Mouse (Mus musculus) bone marrow, adult 2 months (tissue): Measurements from ENCODE around the gene 2900026A02Rik. TPM values are rescaled to one million over a fixed set of nuclear protein-coding genes. Genes with fewer than 3 reads are reported as not detected.

Experiments used
- H3K27ac ChIP-seq: fragments of 200-500 bp; 2 replicates; pipeline ENCODE4 v1.5.1; 2012; ENCODE audit warnings: low read depth, mild to moderate bottlenecking, control low read depth, inconsistent platforms, low read length; ENCODE audit not compliant: control insufficient read depth, poor library complexity, insufficient read depth
- H3K4me1 ChIP-seq: fragments of 200-500 bp; 2 replicates; pipeline ENCODE4 v1.6.1; 2011; ENCODE audit warnings: low read length; ENCODE audit not compliant: control insufficient read depth, insufficient read depth
- H3K4me3 ChIP-seq: fragments of 200-500 bp; replicated peaks from 2 replicates; pipeline ENCODE3; 2011; ENCODE audit warnings: mild to moderate bottlenecking, low read depth, low read length, control low read depth; ENCODE audit not compliant: control insufficient read depth
- CTCF ChIP-seq: fragments of 200-500 bp; IDR thresholded peaks from 2 replicates; pipeline ENCODE4 v1.5.1; 2011; ENCODE audit warnings: low read length, control low read depth; ENCODE audit not compliant: control insufficient read depth, insufficient read depth
- POLR2A ChIP-seq: fragments of 200-500 bp; IDR thresholded peaks from 2 replicates; pipeline ENCODE4 v1.6.1; 2011; ENCODE audit warnings: low read depth, mild to moderate bottlenecking, control low read depth, low read length, borderline replicate concordance; ENCODE audit not compliant: control insufficient read depth
- WGBS: fragments of 180-500 bp; shearing (Covaris S2); methylation state at CpG from one replicate; pipeline ENCODE4 v1.1.7; 2018; 5-methylcytosine and 5-hydroxymethylcytosine counted together
- polyA plus RNA-seq: library from polyadenylated mRNA; stranded (reverse); fragments of >200 nt; gene quantifications from 2 replicates; pipeline ENCODE4 v1.2.4, GENCODE M21; 2011; ENCODE audit warnings: low replicate concordance; ENCODE audit not compliant: missing spikeins, insufficient read depth, insufficient read length

Gene 2900026A02Rik
- polyA plus RNA-seq, 1 experiment = 4.1 TPM

DNA sequence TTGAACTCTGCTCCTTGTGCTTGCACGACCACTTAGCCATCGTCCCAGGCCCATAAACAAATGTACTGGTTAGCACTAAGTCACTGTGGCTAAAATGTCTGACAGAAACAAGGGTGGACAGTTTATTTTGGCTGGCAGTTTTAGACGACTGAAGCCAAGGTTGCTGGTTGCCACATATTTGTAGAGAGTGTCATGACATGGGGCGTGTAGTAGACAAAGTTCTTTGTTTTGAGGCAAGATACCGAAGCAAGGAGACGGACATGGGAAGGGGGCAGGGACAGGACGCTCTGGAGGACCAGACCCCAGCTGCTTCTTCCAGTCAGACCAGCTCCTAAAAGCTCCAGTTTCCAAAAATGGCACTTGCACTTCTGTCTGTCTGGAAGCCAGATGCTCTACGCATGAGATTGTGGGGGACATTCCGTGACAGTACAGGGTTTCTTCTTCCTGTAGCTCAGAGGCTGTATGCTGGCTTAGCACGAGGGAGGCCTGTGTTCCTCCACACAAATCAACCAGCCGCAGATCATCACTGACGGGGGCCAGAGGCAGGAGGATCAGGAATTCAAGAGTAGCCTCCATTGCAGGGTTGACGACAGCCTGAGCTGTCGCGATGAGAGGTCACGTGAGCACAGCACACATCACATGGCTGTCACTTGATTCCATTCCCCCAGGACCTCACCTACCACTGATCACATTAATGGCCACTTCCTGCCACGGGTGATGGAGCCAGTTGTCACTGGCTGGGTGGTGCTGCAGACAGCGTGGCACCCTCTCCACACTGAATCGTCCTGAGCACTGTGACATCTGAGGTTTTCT lies 138.5 kb downstream of the 2900026A02Rik start:
- no peak for TF ChIP-seq POLR2A
- TF ChIP-seq CTCF = no peak
- Histone ChIP-seq H3K27ac (no peak overlapping the region), H3K4me3 (no peak overlapping the region), H3K4me1 (no peaks in the 10 kb centered on the region)
- WGBS = 59% methylated on average over 19 of the region's 19 CpGs

DNA sequence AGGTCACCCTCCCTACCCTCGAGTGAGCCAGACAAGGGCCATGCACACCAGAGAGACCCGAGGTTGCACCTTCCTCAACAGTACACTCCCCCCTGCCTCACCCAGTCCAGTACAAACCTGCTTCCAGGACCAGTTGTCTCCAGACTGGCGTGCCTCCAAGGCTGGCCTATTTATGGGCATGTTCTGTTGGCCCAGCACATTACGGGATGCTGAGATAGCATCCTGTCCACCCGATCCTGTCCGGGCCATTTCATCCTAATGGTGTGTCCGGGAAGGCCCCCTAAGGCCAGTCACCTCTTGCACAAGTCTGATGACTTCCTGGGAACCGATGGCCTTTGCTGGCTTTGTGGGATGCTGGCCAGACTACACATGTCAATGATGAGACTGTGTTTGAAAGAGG lies 139.6 kb downstream of the 2900026A02Rik start, which contains the start of gene Crybb3:
Gene Crybb3 (minus strand): TSS at position 146 of the 400 bp plus-strand sequence.
- no peak for TF ChIP-seq POLR2A
- TF ChIP-seq CTCF = no peak
- no peak within 1 kb of the TSS for H3K4me3 ChIP-seq

DNA sequence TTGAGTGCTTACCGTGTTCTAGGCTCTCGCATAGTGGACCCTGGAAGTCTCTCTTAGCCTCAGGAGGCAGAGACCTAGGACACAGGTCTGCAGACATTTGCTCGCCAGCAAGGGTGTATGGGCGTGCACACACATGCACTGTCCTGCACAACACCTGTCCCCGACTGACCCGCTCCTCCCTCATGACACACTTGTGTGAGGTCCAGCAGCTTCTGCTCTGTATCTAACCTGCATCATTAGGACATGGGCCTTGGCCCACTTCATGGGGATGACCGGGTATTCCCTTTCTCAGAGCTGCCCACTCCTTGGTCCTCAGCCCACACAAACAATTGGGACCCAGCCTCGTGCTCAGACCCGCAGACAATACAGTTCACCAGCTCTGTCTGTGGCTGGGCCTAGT lies 140.0 kb downstream of the 2900026A02Rik start:
- Histone ChIP-seq H3K4me1 (no peaks in the 10 kb centered on the region), H3K27ac (no peak overlapping the region)
- 84% methylated on average over 9 of the region's 9 CpGs for WGBS

More for the DNA sequence above, 139.6 kb downstream of the 2900026A02Rik start, which contains the start of gene Crybb3:
- Histone ChIP-seq H3K4me1 (no peaks in the 10 kb centered on the region), H3K27ac (no peak within 1 kb of the TSS)
- 68% methylated on average over 8 of the region's 8 CpGs for WGBS

DNA sequence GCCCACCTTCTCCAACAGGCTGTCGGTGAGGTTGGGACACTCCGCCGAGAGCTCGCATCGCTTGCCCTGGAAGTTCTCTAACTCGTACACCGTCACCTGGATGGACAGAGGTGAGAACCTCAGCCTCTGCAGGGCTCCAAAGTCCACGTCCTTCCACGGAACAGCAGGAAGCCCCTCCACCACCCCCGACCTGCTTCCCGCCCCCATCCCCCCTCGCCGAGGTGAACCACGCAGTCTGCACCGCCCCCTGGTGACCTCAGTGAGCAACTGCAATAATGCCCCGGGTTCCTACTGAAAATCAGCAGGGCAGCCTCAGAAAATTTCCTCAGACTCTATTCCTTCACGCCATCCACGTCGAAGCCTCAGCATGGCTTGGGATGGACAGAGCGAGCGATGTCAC lies 141.3 kb downstream of the 2900026A02Rik start:
- TF ChIP-seq CTCF (peak; percentile 51; the same call in 1 of the 2 replicates), POLR2A (no peak)

More for the DNA sequence above, 140.0 kb downstream of the 2900026A02Rik start:
- H3K4me3 ChIP-seq = no peak overlapping the region
- TF ChIP-seq POLR2A (no peak), CTCF (no peak)

DNA sequence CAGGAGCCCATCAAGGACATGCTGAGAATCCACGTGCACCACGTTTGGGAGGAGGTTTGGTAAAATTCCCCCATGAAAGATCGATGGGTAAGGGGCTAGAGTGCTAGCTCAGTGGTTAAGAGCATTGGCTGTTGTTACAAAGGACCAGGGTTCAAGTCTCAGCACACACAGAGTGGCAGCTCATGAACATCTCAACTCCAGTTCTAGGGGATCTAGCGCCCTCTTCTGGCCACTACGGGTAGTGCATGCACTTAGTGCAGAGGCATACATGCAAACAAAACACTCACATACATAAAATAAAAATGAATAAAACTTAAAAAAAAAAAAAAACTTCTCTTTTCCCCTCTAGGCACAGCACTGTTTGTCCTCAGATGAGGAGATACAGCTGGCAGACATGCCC lies 142.3 kb downstream of the 2900026A02Rik start:
- H3K4me3 ChIP-seq = no peak overlapping the region

More for the DNA sequence above, 141.3 kb downstream of the 2900026A02Rik start:
- H3K27ac ChIP-seq = no peak overlapping the region
- no peaks in the 10 kb centered on the region for H3K4me1 ChIP-seq
- H3K4me3 ChIP-seq = no peak overlapping the region
- 33% methylated on average over 21 of the region's 21 CpGs for WGBS

DNA sequence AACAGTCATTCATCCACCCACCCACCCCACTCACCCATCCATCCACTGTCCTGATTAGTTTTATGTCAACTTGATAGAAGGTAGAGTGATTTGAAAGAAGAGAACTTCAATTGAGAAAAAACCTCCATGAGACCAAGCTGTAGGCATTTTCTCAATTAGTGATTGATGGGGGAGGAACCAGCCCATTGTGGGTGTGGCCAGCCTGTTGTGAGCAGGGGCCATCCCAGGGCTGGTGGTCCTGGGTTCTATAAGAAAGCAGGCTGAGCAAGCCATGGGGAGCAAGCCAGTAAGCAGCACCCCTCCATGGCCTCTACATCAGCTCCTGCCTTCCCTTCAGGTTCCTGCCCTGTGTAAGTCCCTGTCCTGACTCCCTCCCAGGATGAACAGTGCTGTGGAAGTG lies 151.0 kb downstream of the 2900026A02Rik start, which contains the start of gene Crybb2:
Gene Crybb2 (minus strand): TSS at position 101 of the 400 bp plus-strand sequence.
- no peak within 1 kb of the TSS for H3K4me3 ChIP-seq
- no peaks in the 10 kb centered on the region for H3K4me1 ChIP-seq
- no peak for TF ChIP-seq CTCF
- no peak for TF ChIP-seq POLR2A
- no peak within 1 kb of the TSS for H3K27ac ChIP-seq

More for the DNA sequence above, 142.3 kb downstream of the 2900026A02Rik start:
- 63% methylated on average over 5 of the region's 5 CpGs for WGBS
- Histone ChIP-seq H3K4me1 (no peaks in the 10 kb centered on the region), H3K27ac (no peak overlapping the region)
- peak; percentile 57 for TF ChIP-seq CTCF
- TF ChIP-seq POLR2A = no peak

DNA sequence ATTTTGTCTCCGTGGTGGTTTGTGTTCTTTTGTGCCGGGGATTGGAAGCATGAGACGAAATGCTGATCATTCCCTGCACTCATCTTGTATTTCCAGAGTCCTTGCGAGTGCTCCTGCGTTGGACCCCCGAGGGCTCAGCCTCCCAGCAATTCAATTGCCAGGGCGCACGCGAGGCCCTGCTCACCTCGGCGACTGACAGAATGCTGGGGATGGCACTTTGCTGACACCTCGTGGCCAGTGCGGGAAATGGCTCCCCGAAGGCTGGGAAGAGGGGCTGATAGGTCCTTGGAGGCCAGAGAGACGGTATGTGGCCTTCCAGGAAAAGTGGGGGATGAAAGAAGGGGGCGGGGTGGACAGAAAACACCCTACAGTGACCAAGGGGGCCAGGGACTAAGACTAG lies 166.7 kb downstream of the 2900026A02Rik start:
- Histone ChIP-seq H3K4me3 (no peak overlapping the region), H3K4me1 (peaks cover 1% of the 10 kb centered on the region; the same call in 1 of the 2 replicates), H3K27ac (no peak overlapping the region)
- 9% methylated on average over 16 of the region's 16 CpGs for WGBS
- peak; percentile 17; the same call in 1 of the 2 replicates for TF ChIP-seq POLR2A
- TF ChIP-seq CTCF = peak; percentile 95

DNA sequence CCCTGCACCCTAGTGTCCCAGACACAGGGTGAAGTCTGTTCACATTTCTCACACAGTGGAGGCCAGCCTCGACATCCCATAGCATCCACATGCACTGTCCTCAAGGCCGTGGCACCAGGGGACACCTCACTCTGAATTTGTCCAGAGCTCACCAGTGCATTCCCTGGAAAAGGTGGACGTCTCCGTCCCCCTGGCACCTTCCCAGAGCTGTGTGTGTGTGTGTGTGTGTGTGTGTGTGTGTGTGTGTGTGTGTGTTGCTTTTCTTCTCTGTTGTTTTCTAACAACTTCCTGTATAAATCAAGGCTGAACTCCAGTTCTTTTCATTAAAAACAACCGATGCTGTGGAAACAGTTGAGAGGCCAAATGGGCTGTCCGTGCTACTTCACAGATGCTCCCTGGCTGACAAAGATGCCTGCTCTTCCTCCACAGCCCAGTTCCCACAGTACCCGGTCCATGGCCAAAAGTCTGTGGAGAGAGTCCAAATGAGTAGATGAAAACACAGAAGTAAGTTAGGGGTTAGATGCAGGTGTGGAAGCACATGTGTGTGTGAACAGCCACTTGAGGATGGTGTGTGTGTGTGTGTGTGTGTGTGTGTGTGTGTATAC lies 170.4 kb downstream of the 2900026A02Rik start:
- Histone ChIP-seq H3K4me1 (peaks cover 1% of the 10 kb centered on the region; the same call in 1 of the 2 replicates), H3K4me3 (no peak overlapping the region), H3K27ac (no peak overlapping the region)
- TF ChIP-seq CTCF (no peak), POLR2A (no peak)
- 73% methylated on average over 7 of the region's 7 CpGs for WGBS
